Mouse (Mus musculus): ENCODE results near the gene Adcy6. TPM values are rescaled to one million over a fixed set of nuclear protein-coding genes. Genes with fewer than 3 reads are reported as not detected.

The Adcy6 gene
- polyA plus RNA-seq, 1 experiment = 49.8 TPM

DNA sequence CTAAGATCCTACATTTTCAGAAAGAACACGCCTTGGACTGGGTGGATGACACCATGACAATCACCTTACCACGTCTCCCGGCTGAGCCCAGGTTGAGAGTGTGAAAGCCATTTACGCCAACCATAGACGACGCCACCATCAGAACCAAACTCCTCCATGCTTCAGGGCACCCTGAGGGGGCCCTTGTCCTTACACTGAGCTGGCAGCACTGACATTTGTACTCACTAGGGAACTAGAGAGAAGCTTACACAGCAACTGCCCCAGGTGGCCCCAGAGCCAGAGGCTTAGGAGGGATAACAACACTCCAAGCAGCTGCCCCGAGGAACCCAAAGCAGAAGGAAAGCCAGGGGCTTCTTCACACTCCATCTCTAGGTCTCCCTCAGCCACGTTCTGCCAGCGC, 3.1 kb downstream of the Adcy6 start:
- peaks cover 6% of the 10 kb centered on the region for H3K4me1 ChIP-seq (ENCODE audit: control insufficient read depth, insufficient read depth, low read length)
- H3K27ac ChIP-seq (ENCODE audit: insufficient read depth, low read length) = no peak overlapping the region
- no peak for TF ChIP-seq CTCF (IDR thresholded peaks at IDR 0.05; ENCODE audit: borderline replicate concordance, insufficient read depth, low read length)
- TF ChIP-seq POLR2A (IDR thresholded peaks at IDR 0.05; ENCODE audit: low read depth, low read length) = no peak
- no peak overlapping the region for H3K4me3 ChIP-seq (ENCODE audit: insufficient read depth, low read length)

DNA sequence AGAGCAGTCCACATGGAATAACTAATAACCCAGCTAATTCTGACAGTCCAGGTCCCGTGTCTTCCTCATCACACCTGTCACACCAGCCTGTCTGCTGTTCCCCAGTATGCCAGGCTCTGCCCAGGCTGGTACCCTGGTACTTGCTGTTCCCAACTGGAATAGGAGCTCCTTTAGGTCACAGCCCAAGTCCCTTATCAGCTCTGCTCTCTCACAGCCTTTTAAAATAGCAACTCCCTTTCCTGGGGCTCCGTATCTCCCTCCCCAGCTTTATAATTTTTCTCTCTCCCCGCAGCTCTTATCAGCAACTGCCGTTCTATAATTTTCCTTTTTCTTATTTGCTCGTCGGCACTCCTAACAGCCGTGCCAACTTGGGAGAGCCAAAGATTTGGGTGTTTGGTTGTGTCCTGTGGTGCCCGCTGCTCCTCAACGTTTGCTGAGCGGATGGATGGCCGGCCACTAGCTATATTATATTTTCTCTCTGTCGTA, 3.8 kb downstream of the Adcy6 start:
- TF ChIP-seq POLR2A (IDR thresholded peaks at IDR 0.05; ENCODE audit: low read depth, low read length) = no peak
- no peak for TF ChIP-seq CTCF (IDR thresholded peaks at IDR 0.05; ENCODE audit: borderline replicate concordance, insufficient read depth, low read length)
- Histone ChIP-seq H3K4me3 (ENCODE audit: insufficient read depth, low read length) (no peak overlapping the region), H3K4me1 (ENCODE audit: control insufficient read depth, insufficient read depth, low read length) (peaks cover 6% of the 10 kb centered on the region), H3K27ac (ENCODE audit: insufficient read depth, low read length) (no peak overlapping the region)

DNA sequence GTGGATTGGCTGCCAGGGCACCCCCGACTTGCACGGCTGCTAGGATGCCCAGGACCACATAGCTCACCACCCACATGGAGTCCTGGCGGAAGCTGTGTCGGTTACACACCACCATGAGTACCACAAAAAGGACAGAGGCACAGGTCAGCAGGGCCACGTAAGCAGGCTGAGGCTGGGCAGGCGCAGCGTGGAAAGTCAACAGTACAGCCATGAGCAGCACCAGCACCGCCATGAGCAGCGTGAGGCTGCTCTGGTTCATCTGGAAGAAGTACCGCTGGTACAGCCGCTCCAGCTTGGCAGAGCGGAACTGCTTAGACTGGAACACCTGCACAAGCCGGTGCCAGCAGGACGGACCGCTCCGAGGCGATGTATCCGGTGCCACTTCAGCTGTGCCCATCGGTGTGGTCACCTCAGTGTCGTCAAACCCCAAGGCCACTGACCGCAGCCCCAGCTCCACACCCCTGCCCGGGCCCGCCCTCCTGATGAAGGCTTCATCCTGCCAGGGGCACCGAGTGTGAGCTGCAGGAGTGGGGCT, 5.8 kb downstream of the Adcy6 start:
- Histone ChIP-seq H3K27ac (ENCODE audit: insufficient read depth, low read length) (no peak overlapping the region), H3K4me3 (ENCODE audit: insufficient read depth, low read length) (no peak overlapping the region), H3K4me1 (ENCODE audit: control insufficient read depth, insufficient read depth, low read length) (peaks cover 6% of the 10 kb centered on the region)
- TF ChIP-seq POLR2A (IDR thresholded peaks at IDR 0.05; ENCODE audit: low read depth, low read length) = no peak
- TF ChIP-seq CTCF (IDR thresholded peaks at IDR 0.05; ENCODE audit: borderline replicate concordance, insufficient read depth, low read length) = no peak

DNA sequence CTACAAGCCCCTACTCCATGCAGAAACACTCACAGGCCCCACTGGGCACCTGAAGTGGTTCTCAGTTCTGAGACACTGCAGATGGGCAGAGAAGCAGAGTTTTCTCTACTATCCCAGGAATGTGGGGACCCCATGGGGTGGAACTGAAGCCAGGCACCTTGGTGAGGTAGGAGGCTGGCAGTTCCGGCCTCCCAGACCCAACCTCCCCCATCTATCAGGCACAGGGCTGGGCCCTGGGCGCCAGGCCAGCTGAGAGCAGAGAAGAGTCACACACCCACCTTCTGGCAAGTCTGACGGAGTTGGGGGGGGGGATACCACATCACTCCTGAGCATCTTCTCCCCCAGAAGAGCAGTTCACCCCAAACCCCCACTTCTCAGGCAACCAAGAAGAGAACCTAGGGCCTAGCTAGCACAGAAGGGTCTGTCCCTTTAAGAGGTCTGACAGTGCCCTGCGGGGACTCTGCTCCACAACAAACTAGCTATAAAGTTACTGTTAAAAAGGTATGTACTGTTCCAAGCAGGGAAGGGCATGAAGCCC, 6.9 kb downstream of the Adcy6 start:
- H3K27ac ChIP-seq (ENCODE audit: insufficient read depth, low read length) = peak overlapping the region; percentile 92
- peaks cover 6% of the 10 kb centered on the region for H3K4me1 ChIP-seq (ENCODE audit: control insufficient read depth, insufficient read depth, low read length)
- TF ChIP-seq CTCF (IDR thresholded peaks at IDR 0.05; ENCODE audit: borderline replicate concordance, insufficient read depth, low read length) = no peak
- TF ChIP-seq POLR2A (IDR thresholded peaks at IDR 0.05; ENCODE audit: low read depth, low read length) = no peak
- H3K4me3 ChIP-seq (ENCODE audit: insufficient read depth, low read length) = no peak overlapping the region

DNA sequence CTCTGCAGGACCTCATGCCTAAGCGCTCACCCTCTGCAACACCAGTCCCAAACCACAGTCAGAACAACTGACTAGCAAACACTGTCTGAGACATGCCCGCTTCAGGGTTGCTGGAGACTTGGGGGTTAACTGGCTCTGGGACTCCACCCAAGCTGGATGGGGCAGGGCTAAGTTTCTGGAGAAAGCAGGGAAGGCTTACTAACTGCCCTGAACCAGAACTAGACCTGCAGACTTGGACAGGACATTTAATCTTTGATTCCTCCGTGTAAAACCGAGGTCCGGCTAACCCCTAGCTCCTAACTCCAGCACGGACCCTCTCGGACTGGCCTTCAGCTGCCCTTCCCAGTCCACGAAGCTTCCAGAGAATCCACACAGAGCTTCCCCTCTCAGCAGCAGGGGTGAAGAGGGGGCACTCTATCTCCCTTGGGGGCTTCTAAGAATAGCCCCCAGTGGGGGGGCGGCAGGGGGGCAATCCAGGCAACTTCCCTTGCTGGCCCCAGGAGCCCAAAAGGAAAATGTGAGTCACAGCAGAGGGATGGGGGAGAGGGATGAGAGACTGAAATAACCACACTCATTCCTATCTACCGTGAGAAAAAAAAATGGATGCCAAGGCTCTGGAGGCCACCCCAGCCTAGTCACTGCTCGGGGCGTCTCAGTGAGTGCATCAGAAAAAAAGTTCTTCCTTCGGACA, 7.5 kb downstream of the Adcy6 start:
- TF ChIP-seq CTCF (IDR thresholded peaks at IDR 0.05; ENCODE audit: borderline replicate concordance, insufficient read depth, low read length) (no peak), POLR2A (IDR thresholded peaks at IDR 0.05; ENCODE audit: low read depth, low read length) (peak; percentile 58; the same call in 1 of the 2 replicates)
- no peak overlapping the region for H3K4me3 ChIP-seq (ENCODE audit: insufficient read depth, low read length)
- H3K4me1 ChIP-seq (ENCODE audit: control insufficient read depth, insufficient read depth, low read length) = peaks cover 6% of the 10 kb centered on the region
- H3K27ac ChIP-seq (ENCODE audit: insufficient read depth, low read length) = peak overlapping the region; percentile 92

DNA sequence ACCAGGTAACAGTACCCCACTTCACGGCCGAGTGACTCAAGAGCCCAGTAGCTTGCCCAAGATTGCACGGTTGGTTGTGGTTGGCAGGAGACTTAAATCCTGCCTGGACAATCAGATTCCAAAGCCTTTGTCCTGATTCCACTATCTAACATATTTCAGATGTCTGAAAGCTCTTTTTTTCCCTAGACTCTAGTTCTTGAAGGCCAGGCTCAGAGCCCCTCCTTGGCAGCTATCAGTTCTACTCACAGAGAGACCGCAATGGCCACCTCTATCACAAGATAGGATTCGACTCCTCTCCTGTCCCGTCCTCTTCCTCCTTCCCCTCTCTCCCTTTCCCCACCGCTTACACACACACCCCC, 8.1 kb downstream of the Adcy6 start:
- peaks cover 6% of the 10 kb centered on the region for H3K4me1 ChIP-seq (ENCODE audit: control insufficient read depth, insufficient read depth, low read length)
- H3K4me3 ChIP-seq (ENCODE audit: insufficient read depth, low read length) = no peak overlapping the region
- TF ChIP-seq POLR2A (IDR thresholded peaks at IDR 0.05; ENCODE audit: low read depth, low read length) (no peak), CTCF (IDR thresholded peaks at IDR 0.05; ENCODE audit: borderline replicate concordance, insufficient read depth, low read length) (no peak)
- H3K27ac ChIP-seq (ENCODE audit: insufficient read depth, low read length) = peak overlapping the region; percentile 92

DNA sequence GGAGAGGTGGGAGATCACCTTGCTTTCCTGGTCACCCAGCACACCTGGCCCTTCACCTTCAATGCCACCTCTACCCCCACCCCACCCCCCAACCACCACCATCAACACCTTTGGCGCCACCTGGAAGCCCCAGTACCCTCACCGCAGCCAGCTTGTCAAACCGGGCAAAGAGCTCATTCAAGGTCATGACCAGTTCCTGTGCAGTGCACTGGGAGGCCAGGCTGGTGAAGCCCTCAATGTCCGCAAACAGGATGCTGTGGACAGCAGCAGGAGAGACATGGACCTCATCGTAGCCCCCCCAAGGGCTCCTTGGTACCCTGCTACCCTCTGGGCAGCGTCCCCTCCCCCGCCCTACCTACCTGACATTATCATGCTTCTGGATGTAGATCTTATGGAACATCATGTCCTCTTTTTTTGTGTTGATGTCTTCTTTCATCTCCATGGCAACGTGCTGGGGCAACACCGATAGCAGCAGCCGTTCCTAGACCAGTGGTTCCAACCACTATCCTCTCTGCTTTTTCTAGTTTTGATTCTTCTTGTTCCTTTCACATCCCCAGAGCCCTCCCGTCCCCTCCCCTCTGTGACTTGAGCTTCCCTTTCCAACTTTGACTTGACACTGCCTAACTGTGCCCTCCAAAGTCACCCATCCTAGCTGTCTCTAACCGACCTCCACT, 9.7 kb downstream of the Adcy6 start:
- Histone ChIP-seq H3K27ac (ENCODE audit: insufficient read depth, low read length) (no peak overlapping the region), H3K4me3 (ENCODE audit: insufficient read depth, low read length) (no peak overlapping the region), H3K4me1 (ENCODE audit: control insufficient read depth, insufficient read depth, low read length) (peaks cover 6% of the 10 kb centered on the region)
- no peak for TF ChIP-seq CTCF (IDR thresholded peaks at IDR 0.05; ENCODE audit: borderline replicate concordance, insufficient read depth, low read length)

DNA sequence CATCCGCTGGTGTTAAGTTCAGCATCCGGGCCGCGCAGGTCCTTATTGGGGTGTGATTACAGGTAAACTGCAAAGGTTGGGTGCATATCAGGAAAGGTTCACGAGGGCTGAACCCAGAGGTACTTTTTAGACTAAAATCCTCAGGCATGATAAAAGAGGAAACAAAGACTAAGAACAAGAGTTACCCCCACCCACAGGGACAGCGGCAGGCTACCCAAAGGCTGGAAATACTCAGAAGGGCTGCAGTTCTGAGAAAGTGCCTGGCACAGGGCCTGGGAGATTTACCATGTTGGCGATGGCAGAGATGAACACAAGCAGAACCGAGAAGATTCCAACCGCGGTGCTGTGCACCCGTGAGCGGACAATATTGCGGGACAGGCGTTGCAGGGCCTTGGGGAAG, 13.3 kb downstream of the Adcy6 start:
- TF ChIP-seq CTCF (IDR thresholded peaks at IDR 0.05; ENCODE audit: borderline replicate concordance, insufficient read depth, low read length) (no peak), POLR2A (IDR thresholded peaks at IDR 0.05; ENCODE audit: low read depth, low read length) (no peak)
- no peak overlapping the region for H3K27ac ChIP-seq (ENCODE audit: insufficient read depth, low read length)
- H3K4me1 ChIP-seq (ENCODE audit: control insufficient read depth, insufficient read depth, low read length) = no peaks in the 10 kb centered on the region

DNA sequence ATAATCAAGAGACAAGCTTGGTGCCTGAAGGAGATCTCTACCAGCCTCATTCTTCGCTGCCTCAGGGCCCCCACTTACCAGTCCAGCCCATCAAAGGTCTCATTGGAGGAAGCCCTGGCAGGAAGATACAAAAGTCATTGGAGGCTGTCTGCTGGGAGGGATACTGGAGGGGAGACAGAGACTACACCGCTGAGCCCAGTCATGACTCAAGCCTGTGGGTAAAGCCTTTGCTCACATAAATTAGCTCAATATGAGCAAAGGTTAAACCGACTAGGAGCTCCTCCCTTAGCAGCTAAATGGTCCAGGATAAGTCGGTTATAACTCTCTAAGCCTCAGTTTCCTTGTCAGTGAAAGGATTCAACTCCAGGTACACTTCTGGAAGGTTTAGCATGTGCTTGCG, 14.8 kb downstream of the Adcy6 start:
- Histone ChIP-seq H3K4me1 (ENCODE audit: control insufficient read depth, insufficient read depth, low read length) (no peaks in the 10 kb centered on the region), H3K27ac (ENCODE audit: insufficient read depth, low read length) (no peak overlapping the region), H3K4me3 (ENCODE audit: insufficient read depth, low read length) (no peak overlapping the region)
- TF ChIP-seq POLR2A (IDR thresholded peaks at IDR 0.05; ENCODE audit: low read depth, low read length) (no peak), CTCF (IDR thresholded peaks at IDR 0.05; ENCODE audit: borderline replicate concordance, insufficient read depth, low read length) (no peak)

More for the DNA sequence above, 13.3 kb downstream of the Adcy6 start:
- H3K4me3 ChIP-seq (ENCODE audit: insufficient read depth, low read length) = no peak overlapping the region

DNA sequence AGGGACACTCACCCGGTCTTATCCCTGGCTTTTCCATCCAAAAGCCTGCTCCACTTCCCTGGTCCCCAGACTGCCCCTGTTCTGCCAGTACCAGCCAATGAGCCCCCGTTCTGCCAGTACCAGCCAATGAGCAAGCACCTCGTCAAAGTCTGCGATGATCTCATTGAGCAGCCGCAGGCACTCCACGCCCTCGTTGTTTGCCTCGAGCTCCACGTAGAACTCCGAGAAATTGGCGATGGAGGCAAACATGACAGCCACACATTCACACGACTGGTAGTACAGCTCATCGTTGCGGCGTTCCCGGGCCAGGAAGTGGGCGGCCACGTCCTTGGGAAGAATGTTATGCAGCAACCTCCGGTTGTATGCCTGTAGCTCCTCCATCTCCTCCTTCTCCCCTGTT, 15.7 kb downstream of the Adcy6 start:
- no peaks in the 10 kb centered on the region for H3K4me1 ChIP-seq (ENCODE audit: control insufficient read depth, insufficient read depth, low read length)
- no peak overlapping the region for H3K4me3 ChIP-seq (ENCODE audit: insufficient read depth, low read length)
- H3K27ac ChIP-seq (ENCODE audit: insufficient read depth, low read length) = no peak overlapping the region
- TF ChIP-seq POLR2A (IDR thresholded peaks at IDR 0.05; ENCODE audit: low read depth, low read length) (no peak), CTCF (IDR thresholded peaks at IDR 0.05; ENCODE audit: borderline replicate concordance, insufficient read depth, low read length) (no peak)
